Mouse (Mus musculus): ENCODE data around the gene Sympk.
"Not testable (repeated sequence)": the region's sequence is repeated elsewhere in the genome, so short reads cannot be mapped to it uniquely, and the experiment has no call there.

Sympk gene

DNA sequence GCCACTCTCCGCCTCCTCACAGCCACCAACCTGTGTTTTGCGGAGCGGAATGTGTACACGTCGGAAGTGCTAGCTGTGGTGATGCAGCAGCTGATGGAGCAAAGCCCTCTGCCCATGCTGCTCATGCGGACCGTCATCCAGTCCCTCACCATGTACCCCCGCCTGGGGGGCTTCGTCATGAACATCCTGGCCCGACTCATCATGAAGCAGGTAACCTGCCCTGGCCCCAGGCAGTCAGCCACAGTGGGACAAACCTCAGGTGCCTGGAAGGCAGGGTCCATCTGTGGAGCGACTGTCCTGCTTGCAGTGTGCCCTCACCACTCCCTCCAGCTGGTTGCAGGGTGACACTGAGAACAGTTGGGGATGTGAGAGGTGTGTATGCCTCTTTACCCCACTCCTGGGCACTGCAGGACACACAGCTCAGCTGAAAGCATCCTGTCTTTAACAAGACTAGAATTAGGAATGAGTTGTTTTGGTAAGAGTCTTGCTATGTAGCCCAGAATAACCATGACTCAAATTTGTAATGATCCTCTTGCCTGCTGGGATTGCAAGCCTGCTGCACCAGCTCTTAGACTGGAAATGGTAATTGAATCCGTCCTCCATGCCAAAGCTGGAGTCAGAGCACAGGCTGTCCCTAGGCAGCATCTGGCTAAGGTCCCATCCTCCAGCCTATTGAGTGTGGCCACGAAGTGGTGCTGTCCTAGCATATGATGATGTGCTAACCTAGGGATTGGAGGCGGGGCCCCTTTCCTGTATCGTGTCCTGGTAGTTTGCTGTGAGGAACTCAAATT, 28.4 kb downstream of the Sympk start:
- no peak for DNase-seq (ENCODE audit: low read depth)

DNA sequence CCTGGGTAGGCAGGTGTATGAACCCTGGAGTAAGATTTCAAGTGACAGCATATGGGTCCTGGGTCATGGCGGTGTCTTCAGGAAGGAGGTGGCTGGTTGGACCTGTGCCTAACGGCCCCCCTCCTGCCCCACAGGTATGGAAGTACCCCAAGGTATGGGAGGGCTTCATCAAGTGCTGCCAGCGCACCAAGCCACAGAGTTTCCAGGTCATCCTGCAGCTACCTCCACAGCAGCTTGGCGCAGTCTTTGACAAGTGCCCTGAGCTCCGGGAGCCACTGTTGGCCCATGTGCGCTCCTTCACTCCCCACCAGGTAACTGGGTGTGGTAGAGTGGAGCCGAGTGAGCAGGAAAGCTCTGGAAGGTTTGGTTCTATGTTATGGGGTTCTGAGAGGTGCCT, 29.0 kb downstream of the Sympk start:
- no peak for DNase-seq (ENCODE audit: low read depth)

DNA sequence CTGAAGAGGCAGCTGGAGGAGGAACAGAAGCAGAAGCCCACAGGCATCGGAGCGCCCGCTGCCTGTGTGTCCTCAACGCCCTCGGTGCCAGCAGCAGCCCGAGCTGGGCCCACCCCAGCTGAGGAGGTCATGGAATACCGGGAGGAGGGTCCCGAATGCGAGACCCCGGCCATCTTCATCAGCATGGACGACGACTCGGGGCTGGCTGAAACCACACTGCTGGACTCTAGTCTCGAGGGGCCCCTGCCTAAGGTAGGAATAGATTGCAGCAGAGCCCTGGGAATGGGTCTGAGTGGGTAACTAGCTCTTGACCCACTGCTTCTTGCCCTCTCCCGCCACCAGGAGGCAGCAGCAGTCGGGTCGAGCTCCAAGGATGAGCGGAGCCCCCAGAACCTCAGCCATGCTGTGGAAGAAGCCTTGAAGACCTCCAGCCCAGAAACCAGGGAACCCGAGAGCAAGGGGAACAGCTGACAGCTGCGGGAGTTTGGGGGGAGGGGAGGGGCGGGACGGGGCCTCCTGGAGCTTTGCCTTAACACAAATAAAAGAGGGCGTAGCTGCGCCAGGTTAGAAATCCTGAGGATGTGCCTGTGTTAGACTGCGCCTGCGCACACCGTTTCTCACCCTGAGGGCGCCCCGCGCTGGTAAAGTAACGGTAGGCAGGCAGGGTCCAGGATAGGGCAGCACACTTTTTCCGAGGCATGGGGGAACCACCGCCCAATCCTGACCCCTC, 30.0 kb downstream of the Sympk start, which contains the start of gene Rsph6a:
Gene Rsph6a (plus strand): TSS at position 644 of the 730 bp plus-strand sequence.
- DNase-seq (ENCODE audit: low read depth): no peak

DNA sequence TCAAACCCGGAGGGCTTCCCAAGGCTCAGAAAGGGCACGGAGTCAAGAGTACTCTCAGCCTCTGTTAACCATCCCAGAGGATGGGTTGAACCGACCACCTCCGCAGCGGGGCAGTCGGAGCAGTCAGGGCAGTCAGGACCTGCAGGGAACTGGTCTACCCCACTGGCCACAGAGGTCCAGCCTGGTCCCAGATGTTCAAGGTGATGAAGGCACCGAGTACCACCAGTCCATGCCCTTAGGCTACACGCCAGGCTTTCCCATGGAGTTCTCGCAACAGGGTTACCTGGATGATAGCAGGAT, 30.6 kb downstream of the Sympk start:
- DNase-seq (ENCODE audit: low read depth): no peak

DNA sequence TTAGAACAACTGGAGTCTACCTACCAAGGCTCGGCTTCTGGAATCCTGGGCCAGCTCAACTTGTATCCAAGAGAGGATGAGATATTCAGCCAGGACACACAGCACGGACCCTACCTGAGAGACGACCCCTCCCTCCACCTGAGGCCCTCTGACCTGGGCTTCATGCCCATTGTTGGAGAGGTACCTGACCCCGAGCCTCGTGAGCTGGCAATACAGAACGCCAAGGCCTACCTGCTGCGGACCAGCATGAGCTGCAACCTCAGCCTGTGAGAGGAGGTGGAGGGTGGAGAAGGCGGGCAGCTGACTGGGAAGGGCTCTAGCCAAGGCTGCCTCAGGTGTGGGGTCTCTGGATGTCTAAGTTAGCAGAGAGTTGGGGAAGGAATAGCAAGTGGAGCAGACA, 30.9 kb downstream of the Sympk start:
- no peak for DNase-seq (ENCODE audit: low read depth)

DNA sequence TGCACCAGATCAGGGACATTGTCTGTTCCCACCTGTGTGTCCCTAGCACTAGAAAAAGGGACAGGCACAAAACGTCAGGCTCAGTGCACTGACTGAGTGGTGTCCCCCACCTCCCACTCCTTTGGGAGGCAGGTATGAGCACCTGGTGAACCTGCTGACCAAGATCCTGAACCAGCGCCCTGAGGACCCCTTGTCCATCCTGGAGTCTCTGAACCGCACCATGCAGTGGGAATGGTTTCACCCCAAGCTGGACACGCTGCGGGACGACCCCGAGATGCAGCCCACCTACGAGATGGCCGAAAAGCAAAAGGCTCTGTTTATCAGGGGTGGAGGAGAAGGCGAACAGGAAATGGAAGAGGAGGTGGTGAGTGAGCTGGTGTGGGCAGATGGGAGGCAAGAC, 33.2 kb downstream of the Sympk start:
- DNase-seq (ENCODE audit: low read depth): no peak

DNA sequence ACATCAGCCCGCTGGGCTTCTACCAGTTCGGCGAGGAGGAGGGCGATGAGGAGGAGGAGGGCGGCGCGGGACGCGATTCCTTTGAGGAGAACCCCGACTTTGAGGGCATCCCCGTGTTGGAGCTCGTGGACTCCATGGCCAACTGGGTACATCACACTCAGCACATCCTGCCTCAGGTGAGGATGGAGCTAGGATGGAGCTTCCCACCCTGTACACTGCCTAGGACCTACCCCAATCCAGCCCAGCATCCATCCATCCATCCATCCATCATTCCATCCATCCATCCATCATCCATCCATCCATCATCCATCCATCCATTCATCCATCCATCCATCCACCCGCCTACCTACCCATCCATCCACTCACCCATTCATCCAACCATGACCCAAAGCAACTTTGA, 41.7 kb downstream of the Sympk start:
- DNase-seq (ENCODE audit: low read depth): no peak

DNA sequence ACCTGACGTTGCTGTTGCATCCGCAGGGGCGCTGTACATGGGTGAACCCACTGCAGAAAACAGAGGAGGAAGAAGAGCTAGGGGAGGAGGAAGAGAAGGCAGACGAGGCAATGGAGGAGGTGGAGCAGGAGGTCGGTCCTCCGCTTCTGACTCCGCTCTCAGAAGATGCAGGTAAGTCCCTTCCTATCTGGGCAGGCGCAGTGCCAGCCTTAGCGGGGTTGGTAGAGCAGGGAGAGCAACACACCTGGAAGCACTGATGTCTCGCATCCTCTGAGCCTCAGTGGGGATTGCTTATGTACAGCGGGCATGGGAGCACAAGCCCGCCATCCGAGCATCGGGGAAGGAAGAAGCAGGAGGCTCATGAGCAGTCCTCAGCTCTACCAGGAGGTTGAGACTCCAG, 42.9 kb downstream of the Sympk start:
- no peak for DNase-seq (ENCODE audit: low read depth)

DNA sequence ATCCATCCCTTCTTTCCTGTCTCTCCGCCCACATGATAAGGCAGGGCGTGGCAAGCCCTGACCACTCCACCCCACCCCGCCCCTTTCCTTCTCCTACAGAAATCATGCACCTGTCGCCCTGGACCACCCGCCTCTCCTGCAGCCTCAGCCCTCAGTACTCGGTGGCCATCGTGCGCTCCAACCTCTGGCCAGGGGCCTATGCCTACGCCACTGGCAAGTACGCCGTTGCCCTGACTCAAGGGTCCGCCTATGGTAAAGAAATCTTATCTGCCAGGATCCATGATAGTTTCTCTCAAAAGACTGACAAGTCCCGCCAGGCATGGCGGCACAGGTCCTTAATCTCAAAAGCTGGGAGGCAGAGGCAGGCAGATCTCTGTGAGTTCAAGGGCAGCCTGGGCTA, 43.8 kb downstream of the Sympk start:
- no peak for DNase-seq (ENCODE audit: low read depth)

DNA sequence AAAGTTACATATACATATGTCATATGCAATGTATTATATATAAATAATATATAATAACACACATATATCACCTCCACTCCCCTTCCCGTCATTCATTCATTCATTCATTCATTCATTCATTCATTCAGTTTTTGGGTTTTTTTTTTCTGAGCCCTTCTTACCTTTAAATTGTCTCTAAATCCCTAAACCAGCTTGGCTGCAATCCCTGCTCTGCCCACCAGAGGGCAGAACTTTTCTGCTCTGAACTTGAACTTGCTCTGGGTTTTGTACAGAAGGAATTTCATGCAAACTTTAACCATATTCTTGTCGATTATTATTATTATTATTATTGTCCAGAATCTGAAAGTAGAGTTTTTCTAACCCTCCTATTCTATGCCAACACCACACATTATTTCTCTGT, 44.5 kb downstream of the Sympk start:
- peak; percentile 60 for DNase-seq (ENCODE audit: low read depth)

DNA sequence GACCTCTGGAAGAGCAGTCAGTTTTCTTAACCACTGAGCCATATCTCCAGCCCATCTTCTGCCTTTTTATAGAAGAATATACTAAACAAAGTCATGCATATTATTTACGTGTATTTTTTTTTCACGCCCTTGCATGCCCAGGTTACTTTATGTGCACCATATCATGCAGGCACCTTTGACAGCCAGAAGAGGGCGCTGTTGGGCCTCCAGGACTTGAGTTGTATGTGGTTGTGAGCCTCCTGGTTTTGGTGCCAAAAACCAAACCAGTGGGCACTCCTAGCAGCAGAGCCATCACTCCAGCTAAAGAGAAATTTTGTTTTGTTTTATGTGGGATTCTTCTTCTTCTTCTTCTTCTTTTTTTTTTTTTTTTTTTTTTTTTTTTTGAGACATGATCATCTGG, 45.3 kb downstream of the Sympk start:
- no peak for DNase-seq (ENCODE audit: low read depth)

DNA sequence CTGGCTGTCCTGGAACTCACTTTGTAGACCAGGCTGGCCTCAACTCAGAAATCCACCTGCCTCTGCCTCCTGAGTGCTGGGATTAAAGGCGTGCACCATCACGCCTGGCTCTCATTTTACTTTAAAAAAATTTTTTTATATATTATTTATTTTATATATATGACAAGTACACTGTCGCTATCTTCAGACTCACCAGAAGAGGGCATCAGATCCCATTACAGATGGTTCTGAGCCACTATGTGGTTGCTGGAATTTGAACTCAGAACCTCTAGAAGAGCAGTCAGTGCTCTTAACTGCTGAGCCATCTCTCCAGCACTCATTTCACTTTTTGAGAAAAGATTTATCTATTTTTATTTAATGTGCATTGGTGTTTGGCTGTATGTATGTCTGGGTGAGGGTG, 46.8 kb downstream of the Sympk start:
- DNase-seq (ENCODE audit: low read depth): not testable (repeated sequence)

DNA sequence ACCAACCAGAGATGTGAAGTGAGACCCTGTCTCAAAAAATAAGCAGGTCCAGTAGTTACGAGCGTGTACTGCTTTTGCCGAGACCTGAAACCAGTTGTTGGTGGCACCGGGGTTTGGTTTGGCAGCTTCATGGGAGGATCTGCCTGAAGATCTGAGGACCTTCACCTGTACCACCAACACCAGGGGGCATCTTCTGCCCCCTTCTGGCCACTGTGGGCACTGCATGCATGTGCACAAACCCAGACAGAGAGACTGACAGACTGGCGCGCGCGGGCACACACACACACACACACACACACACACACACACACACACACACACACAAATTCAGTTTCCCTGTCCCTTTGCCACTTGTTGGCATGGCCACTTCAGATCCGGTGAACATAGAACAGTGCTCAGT, 49.3 kb downstream of the Sympk start:
- DNase-seq (ENCODE audit: low read depth): no peak

DNA sequence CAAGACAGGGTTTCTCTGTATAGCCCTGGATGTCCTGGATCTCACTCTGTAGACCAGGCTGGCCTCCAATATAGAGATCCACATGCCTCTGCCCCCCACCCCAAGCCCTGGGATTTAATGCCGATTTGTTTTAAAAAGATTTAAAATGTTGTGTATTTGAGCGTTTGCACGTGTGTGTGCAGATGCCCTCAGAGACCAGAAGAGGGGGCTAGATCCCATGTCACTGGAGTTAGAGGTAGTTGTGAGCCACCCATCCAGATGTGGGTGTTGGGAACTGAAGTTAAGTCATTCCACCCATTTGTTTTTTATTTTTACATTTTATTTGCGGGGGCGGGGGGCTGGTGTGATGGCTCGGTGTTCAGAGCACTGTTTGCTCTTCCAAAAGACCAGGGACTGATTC, 50.3 kb downstream of the Sympk start:
- DNase-seq (ENCODE audit: low read depth): no peak

DNA sequence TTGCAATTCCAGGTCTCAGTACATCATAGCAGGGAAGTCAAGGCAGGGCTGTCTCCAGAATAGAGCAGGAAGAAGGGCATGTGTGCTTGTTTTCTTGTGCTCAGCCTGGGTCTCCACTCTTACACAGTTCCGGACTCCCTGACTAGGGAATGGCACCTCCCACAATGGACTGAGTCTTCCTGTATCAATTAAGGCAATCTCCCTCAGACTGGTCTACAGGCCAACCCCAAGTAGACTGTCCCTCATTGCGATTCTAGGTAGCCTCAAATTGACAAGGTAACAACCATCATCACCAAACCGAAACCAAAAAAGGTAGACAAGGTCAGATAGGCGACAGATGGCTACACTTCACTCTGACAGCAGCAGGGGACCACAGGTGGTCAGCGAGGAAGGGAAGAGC, 51.1 kb downstream of the Sympk start:
- no peak for DNase-seq (ENCODE audit: low read depth)

DNA sequence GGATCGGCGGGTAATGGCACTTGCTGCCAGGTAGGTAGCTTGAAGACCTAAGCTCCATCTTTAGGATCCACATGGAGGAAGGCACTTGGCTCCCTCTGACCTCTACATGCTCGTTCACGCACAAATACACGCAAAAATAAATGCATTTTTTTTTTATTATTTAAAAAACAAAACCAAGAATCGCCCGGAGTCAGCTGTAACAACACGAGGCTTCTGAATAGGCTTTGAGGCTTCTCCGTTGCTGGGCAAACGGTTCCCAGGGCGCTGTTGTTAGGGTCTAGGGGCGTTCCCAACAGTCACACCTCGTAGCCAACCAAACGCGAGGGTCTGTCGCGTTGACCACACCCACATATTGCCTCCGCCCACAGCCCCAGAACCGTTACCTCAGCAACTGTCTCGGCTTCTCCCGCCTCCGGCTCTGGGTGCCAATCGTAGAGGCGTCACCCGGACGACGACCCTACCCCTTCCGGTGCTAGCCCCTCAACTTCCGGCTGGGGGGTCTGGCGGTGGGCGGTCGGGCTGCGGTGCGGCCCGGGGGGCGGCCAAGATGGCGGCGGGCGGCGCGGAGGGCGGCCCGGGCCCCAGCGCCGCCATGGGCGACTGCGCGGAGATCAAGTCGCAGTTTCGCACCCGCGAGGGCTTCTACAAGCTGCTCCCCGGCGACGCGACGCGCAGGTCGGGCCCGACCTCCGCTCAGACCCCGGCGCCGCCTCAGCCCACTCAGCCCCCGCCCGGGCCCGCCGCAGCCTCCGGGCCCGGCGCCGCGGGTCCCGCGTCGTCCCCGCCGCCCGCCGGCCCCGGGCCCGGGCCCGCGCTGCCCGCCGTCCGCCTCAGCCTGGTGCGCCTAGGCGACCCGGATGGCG, 51.8 kb downstream of the Sympk start, which contains the start of gene Dmwd:
Gene Dmwd (plus strand): TSS at position 505 of the 863 bp plus-strand sequence.
- peak; percentile 96 for DNase-seq (ENCODE audit: low read depth)

DNA sequence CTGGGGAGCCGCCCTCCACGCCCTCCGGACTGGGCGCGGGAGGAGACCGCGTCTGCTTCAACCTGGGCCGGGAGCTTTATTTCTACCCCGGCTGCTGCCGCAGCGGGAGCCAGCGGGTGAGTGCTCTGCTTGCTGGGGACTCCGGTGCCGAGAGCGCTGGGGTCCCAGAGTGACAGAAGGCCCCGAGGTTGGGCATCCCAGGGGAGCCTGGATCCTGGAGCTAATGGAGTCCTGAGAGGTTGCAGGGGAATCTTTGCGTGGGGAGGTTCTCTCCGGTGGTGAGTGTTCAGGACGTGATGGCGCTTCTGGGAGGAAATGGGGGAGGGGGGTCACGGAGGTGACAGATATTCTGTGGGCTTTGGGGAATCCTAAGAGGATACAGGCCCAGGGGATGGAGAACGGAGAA, 52.4 kb downstream of the Sympk start:
- no peak for DNase-seq (ENCODE audit: low read depth)

DNA sequence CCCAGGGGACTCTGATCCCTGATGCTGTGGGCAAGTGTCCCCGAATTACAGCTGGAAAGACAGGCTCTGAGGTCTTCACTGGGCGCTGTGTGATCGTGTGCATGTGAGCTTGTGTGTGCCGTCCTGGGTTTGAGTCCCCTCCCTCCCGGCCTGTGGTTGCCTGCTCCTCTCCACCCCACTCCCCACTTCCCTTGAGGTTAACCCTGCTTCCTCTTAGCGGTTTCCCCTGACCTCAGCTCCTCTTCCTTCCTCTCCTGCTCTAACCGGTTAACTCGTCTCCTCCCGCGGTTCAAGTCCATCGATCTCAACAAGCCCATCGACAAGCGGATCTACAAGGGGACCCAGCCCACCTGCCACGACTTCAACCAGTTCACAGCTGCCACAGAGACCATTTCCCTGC, 53.6 kb downstream of the Sympk start:
- no peak for DNase-seq (ENCODE audit: low read depth)

DNA sequence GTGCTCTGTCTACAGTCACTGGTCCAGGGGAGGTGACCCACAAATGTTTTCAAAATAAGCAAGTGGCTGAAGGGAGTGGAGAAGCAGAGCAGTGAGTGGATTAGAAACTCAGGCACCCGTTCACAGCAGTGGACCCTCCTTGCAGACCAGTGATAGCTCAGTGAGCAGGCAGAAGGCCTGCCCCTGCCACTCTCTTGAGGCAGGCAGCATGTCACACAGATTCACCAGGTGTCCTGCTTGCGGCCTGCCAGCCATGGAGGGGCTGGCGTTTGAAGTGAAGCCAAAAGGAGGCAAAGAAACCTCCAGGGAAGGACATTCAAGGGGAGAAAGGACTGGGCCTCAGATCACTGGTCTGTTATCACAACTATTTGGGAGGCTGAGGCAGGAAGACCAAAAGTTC, 54.6 kb downstream of the Sympk start:
- no peak for DNase-seq (ENCODE audit: low read depth)

DNA sequence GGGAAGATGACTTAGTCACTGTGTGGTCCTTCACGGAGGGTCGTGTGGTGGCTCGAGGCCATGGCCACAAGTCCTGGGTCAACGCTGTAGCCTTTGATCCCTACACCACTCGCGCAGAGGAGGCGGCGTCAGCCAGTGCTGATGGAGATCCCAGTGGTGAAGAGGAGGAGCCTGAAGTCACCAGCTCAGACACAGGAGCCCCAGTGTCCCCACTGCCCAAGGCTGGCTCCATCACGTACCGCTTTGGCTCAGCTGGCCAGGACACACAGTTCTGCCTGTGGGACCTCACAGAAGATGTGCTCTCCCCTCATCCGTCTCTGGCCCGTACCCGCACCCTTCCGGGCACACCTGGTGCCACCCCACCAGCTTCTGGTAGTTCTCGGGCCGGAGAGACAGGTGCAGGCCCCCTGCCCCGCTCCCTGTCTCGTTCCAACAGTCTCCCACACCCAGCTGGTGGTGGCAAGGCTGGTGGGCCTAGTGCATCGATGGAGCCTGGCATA, 56.3 kb downstream of the Sympk start:
- no peak for DNase-seq (ENCODE audit: low read depth)

DNA sequence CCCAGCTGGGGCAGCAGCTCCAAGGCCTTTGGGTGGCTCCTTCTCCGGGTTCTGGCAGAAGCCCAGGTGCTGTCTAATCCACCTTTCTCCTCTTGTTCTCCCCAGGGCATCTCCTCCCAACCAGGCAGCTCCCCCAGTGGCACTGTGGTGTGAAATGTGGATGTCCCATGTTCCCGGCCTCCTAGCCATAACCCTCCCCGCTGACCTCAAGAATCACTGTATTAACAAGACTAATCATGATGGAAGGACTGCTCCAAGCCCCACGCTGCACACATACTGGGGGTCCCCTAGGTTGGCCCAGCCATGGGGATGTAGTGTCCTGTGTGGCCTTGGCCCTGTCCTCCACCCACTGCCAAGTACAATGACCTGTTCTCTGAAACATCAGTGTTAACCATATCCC, 58.0 kb downstream of the Sympk start:
- no peak for DNase-seq (ENCODE audit: low read depth)

DNA sequence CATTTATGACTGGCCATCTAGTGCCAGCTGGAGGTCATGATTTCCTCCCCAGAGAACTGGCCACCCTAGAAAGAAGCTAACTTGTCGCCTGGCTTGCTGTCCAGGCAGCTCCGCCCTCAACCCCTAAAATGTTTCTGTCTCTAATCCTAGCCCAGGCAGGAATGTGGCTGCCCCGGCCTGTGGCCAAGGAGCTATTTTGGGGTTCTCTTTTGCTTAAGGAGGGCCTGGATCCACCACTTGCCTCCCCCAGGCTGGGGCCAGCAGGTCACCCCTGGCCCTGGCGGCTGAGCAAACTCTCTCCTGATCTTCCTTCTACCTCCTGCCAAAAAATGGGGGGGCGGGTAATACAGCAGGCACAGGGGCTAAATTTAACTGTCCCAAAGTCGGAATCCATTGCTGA, 58.9 kb downstream of the Sympk start:
- no peak for DNase-seq (ENCODE audit: low read depth)

DNA sequence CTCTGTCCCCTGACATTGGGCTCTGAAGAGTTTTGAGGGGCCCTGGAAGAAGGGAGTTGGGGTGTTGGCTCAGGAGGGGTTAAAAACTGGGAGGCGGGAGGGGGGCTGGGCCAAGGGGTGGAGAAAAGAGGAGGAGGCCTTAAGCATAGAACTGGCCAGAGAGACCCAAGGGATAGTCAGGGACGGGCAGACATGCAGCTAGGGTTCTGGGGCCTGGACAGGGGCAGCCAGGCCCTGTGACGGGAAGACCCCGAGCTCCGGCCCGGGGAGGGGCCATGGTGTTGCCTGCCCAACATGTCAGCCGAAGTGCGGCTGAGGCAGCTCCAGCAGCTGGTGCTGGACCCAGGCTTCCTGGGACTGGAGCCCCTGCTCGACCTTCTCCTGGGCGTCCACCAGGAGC, 59.5 kb downstream of the Sympk start, which contains the start of gene Dmpk:
Gene Dmpk (plus strand): TSS at position 149 of the 400 bp plus-strand sequence.
- DNase-seq (ENCODE audit: low read depth): no peak

All from fibroblast of lung, adult 2 months (primary cell).